Mouse (Mus musculus): Measurements from ENCODE around the gene Ppp2r2d. TPM values are rescaled to one million over a fixed set of nuclear protein-coding genes. Genes with fewer than 3 reads are reported as not detected.

The Ppp2r2d gene
- polyA plus RNA-seq, 1 experiment from 2014 or later = 32.3 TPM

GRCm38 (mm10) chr7:138921611-138922010 lies 75.7 kb downstream of the Ppp2r2d start:
- no peak for DNase-seq (ENCODE audit: low spot score)

GRCm38 (mm10) chr7:138923756-138924425 lies 78.0 kb downstream of the Ppp2r2d start:
- DNase-seq (ENCODE audit: low spot score) = peak; percentile 23

- no peak for DNase-seq (ENCODE audit: low spot score)
These were observed 82.6 kb downstream of the Ppp2r2d start for GRCm38 (mm10) chr7:138928456-138928855.

Other genes starting within 250 kb of the Ppp2r2d start
- gene Mapk1ip1, start 194 bp downstream of the Ppp2r2d start, polyA plus RNA-seq (2015; fragmentation: Nextera tagmentation; extraction: Ambion mirVana) = 16.2 and 16.7 TPM in 2 replicates
- 41.4 and 42.5 TPM in 2 replicates for gene Bnip3, start 63.4 kb downstream of the Ppp2r2d start, polyA plus RNA-seq (2015; fragmentation: Nextera tagmentation; extraction: Ambion mirVana)
- not detected in 2 replicates for gene Jakmip3, start 94.7 kb downstream of the Ppp2r2d start, polyA plus RNA-seq (2015; fragmentation: Nextera tagmentation; extraction: Ambion mirVana)
- gene Dpysl4, start 239.9 kb downstream of the Ppp2r2d start, polyA plus RNA-seq (2015; fragmentation: Nextera tagmentation; extraction: Ambion mirVana) = 0.13 and 0.22 TPM in 2 replicates

All from thymus, postnatal 0 days (tissue).